Mouse (Mus musculus): ENCODE data around the gene B230217C12Rik. TPM values are rescaled to one million over a fixed set of nuclear protein-coding genes. Genes with fewer than 3 reads are reported as not detected.
A peak's percentile ranks its signal among the peaks of the same experiment; 100 is the strongest.
"Not testable (repeated sequence)": the region's sequence is repeated elsewhere in the genome, so short reads cannot be mapped to it uniquely, and the experiment has no call there.

The B230217C12Rik gene
- polyA plus RNA-seq, 2 experiments from 2014 or later: 1.4 TPM

- not testable (repeated sequence) for ATAC-seq
Observed at GRCm38 (mm10) chr11:97872378-97872777, 31.8 kb downstream of the B230217C12Rik start.

- ATAC-seq: no peak
Observed at GRCm38 (mm10) chr11:97874396-97874795, 33.8 kb downstream of the B230217C12Rik start.

GRCm38 (mm10) chr11:97877341-97877740, 36.8 kb downstream of the B230217C12Rik start:
- no peak for ATAC-seq

GRCm38 (mm10) chr11:97880362-97880761, 39.8 kb downstream of the B230217C12Rik start:
- no peak for ATAC-seq

- ATAC-seq: peak; percentile 57
Observed at GRCm38 (mm10) chr11:97883542-97883917, 43.0 kb downstream of the B230217C12Rik start.

GRCm38 (mm10) chr11:97883918-97884600, 43.5 kb downstream of the B230217C12Rik start, which contains the start of gene Fbxo47:
TSS of gene Fbxo47 (minus strand) at chr11:97884154.
- ATAC-seq: peak; percentile 91

GRCm38 (mm10) chr11:97884601-97885185, 44.1 kb downstream of the B230217C12Rik start:
- no peak for ATAC-seq

- ATAC-seq: no peak
Observed at GRCm38 (mm10) chr11:97885296-97885915, 44.8 kb downstream of the B230217C12Rik start.

GRCm38 (mm10) chr11:97891821-97892220, 51.2 kb downstream of the B230217C12Rik start:
- ATAC-seq: no peak

Other genes with a start within 250 kb of the B230217C12Rik start
- gene Epop, start 211.1 kb upstream of the B230217C12Rik start, polyA plus RNA-seq (2017; shearing (Covaris generic)): under 1 TPM; 0.43 to 0.78 TPM
- 10 to 100 TPM in 1 of 2 experiments, 1 to 10 TPM in 1; 8.0 to 14.1 TPM for gene Mllt6, start 177.4 kb upstream of the B230217C12Rik start, polyA plus RNA-seq (2017; shearing (Covaris generic))
- 10 to 100 TPM; 63.5 to 80.3 TPM for gene Cisd3, start 155.0 kb upstream of the B230217C12Rik start, polyA plus RNA-seq (2017; shearing (Covaris generic))
- gene Pcgf2, start 140.3 kb upstream of the B230217C12Rik start, polyA plus RNA-seq (2017; shearing (Covaris generic)): 1 to 10 TPM; 2.9 to 4.6 TPM
- 100 to 1,000 TPM; 453 to 558 TPM for gene Psmb3, start 137.4 kb upstream of the B230217C12Rik start, polyA plus RNA-seq (2017; shearing (Covaris generic))
- 1 to 10 TPM; 1.4 to 2.2 TPM for gene Pip4k2b, start 96.1 kb upstream of the B230217C12Rik start, polyA plus RNA-seq (2017; shearing (Covaris generic))
- 10 to 100 TPM; 25.2 to 33.8 TPM for gene Cwc25, start 74.2 kb upstream of the B230217C12Rik start, polyA plus RNA-seq (2017; shearing (Covaris generic))
- not detected for gene 1700001P01Rik, start 64.9 kb upstream of the B230217C12Rik start, polyA plus RNA-seq (2017; shearing (Covaris generic))
- 1,000 to 10,000 TPM in 1 of 2 experiments, 100 to 1,000 TPM in 1; 884 to 1,093 TPM for gene Rpl23, start 58.3 kb upstream of the B230217C12Rik start, polyA plus RNA-seq (2017; shearing (Covaris generic))
- 10 to 100 TPM; 46.4 to 49.9 TPM for gene Lasp1, start 41.8 kb upstream of the B230217C12Rik start, polyA plus RNA-seq (2017; shearing (Covaris generic))
- gene Fbxo47, start 43.4 kb downstream of the B230217C12Rik start, polyA plus RNA-seq (2017; shearing (Covaris generic)): under 1 TPM; 0.34 to 0.65 TPM
- gene Plxdc1, start 145.7 kb downstream of the B230217C12Rik start, polyA plus RNA-seq (2017; shearing (Covaris generic)): 1 to 10 TPM; 1.8 to 3.7 TPM
- gene Arl5c, start 155.4 kb downstream of the B230217C12Rik start, polyA plus RNA-seq (2017; shearing (Covaris generic)): 100 to 1,000 TPM in 1 of 2 experiments, 10 to 100 TPM in 1; 89.8 to 124 TPM
- 1 to 10 TPM; 1.8 to 2.4 TPM for gene Cacnb1, start 182.3 kb downstream of the B230217C12Rik start, polyA plus RNA-seq (2017; shearing (Covaris generic))
- 1,000 to 10,000 TPM; 3,157 to 3,173 TPM for gene Rpl19, start 185.9 kb downstream of the B230217C12Rik start, polyA plus RNA-seq (2017; shearing (Covaris generic))
- not detected for gene Stac2, start 212.7 kb downstream of the B230217C12Rik start, polyA plus RNA-seq (2017; shearing (Covaris generic))